Mouse (Mus musculus) C2C12 (cell line): ENCODE measurements around the gene Ttll4.

ENCODE experiments used
- FOSL1 ChIP-seq: IDR thresholded peaks from one replicate; pipeline ENCODE4 v1.8.0; 2011; ENCODE audit warnings: mild to moderate bottlenecking, low read length; ENCODE audit not compliant: poor library complexity, insufficient read depth, severe bottlenecking
- MAX ChIP-seq: IDR thresholded peaks from one replicate; pipeline ENCODE4 v1.6.1; 2011; ENCODE audit warnings: mild to moderate bottlenecking, control low read depth

- no peak for TF ChIP-seq FOSL1
- TF ChIP-seq MAX: no peak
These were observed 40.6 kb downstream of the Ttll4 start for GRCm38 (mm10) chr1:74702142-74702553.
